Mouse (Mus musculus) leukemia stem cell, adult 10-12 weeks (primary cell): Measurements from ENCODE around the gene Gemin8. TPM values are rescaled to one million over a fixed set of nuclear protein-coding genes. Genes with fewer than 3 reads are reported as not detected.

Experiments
- polyA plus RNA-seq: library from polyadenylated mRNA; stranded (reverse); fragments of >175 nt; gene quantifications from 2 replicates; pipeline ENCODE4 v1.2.3, GENCODE M21; 2012; ENCODE audit warnings: low replicate concordance

Gemin8 gene
- 0.95 and 2.9 TPM in 2 replicates for polyA plus RNA-seq

GRCm38 (mm10) chrX:166169892-166170799, at the start of gene Gemin8:
Gemin8 (plus strand) TSS chrX:166170454.

GRCm38 (mm10) chrX:166238831-166239460, 68.7 kb downstream of the Gemin8 start, which contains the start of gene Gpm6b:
Gpm6b (plus strand) TSS chrX:166238911.

Other genes starting within 250 kb of the Gemin8 start
- gene Gpm6b, start 68.5 kb downstream of the Gemin8 start, polyA plus RNA-seq = 0.42 and 0.61 TPM in 2 replicates